ENCODE assay signal across 12 mouse cellular contexts in genomic region chr8:12755826-12756225, GRCm38 (mm10). TPM values are rescaled to one million over a fixed set of nuclear protein-coding genes. Genes with fewer than 3 reads are reported as not detected.
DNase-seq lines count a peak whose midpoint lies in the region; ATAC-seq and TF ChIP-seq lines count a peak whose summit lies in the region.
"Had no signal": no experiment of that assay in that cellular context is flagged by ENCODE, and none has a peak within 500 bp of the region (broad histone marks: within the 10 kb centered on the region; RNA-seq: fewer than 3 reads in every experiment).

No protein-coding gene starts in this region.

- peaks cover 26% of the 10 kb centered on the region; the same call in 1 of the 2 replicates for H3K27me3 ChIP-seq in forebrain, embryonic 10.5 days (ENCODE audit: poor library complexity, severe bottlenecking)
- H3K27me3 ChIP-seq in forebrain, postnatal 0 days (ENCODE audit: insufficient read depth, low read length): no peaks in the 10 kb centered on the region
- H3K27me3 ChIP-seq in hindbrain, postnatal 0 days (ENCODE audit: insufficient read depth, low read length): no peaks in the 10 kb centered on the region
- H3K27me3 ChIP-seq in hindbrain, embryonic 10.5 days (ENCODE audit: insufficient read depth, poor library complexity, severe bottlenecking): peaks cover 32% of the 10 kb centered on the region
- H3K27me3 ChIP-seq in lung, embryonic 16.5 days (ENCODE audit: control insufficient read depth, insufficient read depth, low read depth, low read length): no peaks in the 10 kb centered on the region
- no peaks in the 10 kb centered on the region for H3K27me3 ChIP-seq in embryonic facial prominence, embryonic 13.5 days

- DNase-seq in forebrain, embryonic 10.5 days (ENCODE audit: extremely low spot score, low spot score): no peak
- no peak for DNase-seq in forebrain, postnatal 0 days
- DNase-seq in hindbrain, postnatal 0 days (ENCODE audit: low spot score): no peak
- DNase-seq in hindbrain, embryonic 10.5 days (ENCODE audit: low spot score): no peak
- no peak for DNase-seq in lung, postnatal 4 days
- DNase-seq: adrenal gland, postnatal 25 days; gastrocnemius, postnatal 36 days; liver, postnatal 0 days; right cerebral cortex, postnatal 14 days had no signal

- H3K27ac ChIP-seq in forebrain, embryonic 10.5 days: peak overlapping the region; percentile 4; the same call in 1 of the 2 replicates
- no peak overlapping the region for H3K27ac ChIP-seq in forebrain, postnatal 0 days (ENCODE audit: low read depth, low read length)
- peak overlapping the region; percentile 72; the same call in 1 of the 2 replicates for H3K27ac ChIP-seq in hindbrain, postnatal 0 days
- H3K27ac ChIP-seq in hindbrain, embryonic 10.5 days: no peak overlapping the region
- peak overlapping the region; percentile 73 for H3K27ac ChIP-seq in lung, embryonic 16.5 days (ENCODE audit: low read length)
- peak overlapping the region; percentile 78 for H3K27ac ChIP-seq in embryonic facial prominence, embryonic 13.5 days

- no peak for TF ChIP-seq CTCF in forebrain, postnatal 0 days (IDR thresholded peaks at IDR 0.05; ENCODE audit: low read depth)
- no peak for TF ChIP-seq CTCF in hindbrain, postnatal 0 days (IDR thresholded peaks at IDR 0.05; ENCODE audit: low read depth)

- ATAC-seq in forebrain, postnatal 0 days: no peak
- ATAC-seq in hindbrain, postnatal 0 days: no peak
- no peak for ATAC-seq in lung, embryonic 16.5 days (ENCODE audit: low read depth)
- no peak for ATAC-seq in embryonic facial prominence, embryonic 13.5 days (ENCODE audit: insufficient number of reproducible peaks, insufficient read depth, low FRiP score, low TSS enrichment, low read depth)
- no peak for ATAC-seq in frontal cortex, adult (ENCODE audit: low TSS enrichment)

- peaks cover 35% of the 10 kb centered on the region for H3K4me1 ChIP-seq in forebrain, embryonic 10.5 days
- H3K4me1 ChIP-seq in forebrain, postnatal 0 days (ENCODE audit: insufficient read depth): 0 out of 2 replicates have a peak, but pooled peaks cover 9% of the 10 kb centered on the region
- H3K4me1 ChIP-seq in hindbrain, postnatal 0 days (ENCODE audit: insufficient read depth, low read length): peaks cover 3% of the 10 kb centered on the region; the same call in 1 of the 2 replicates
- peaks cover 25% of the 10 kb centered on the region for H3K4me1 ChIP-seq in hindbrain, embryonic 10.5 days (replicated peaks)
- H3K4me1 ChIP-seq in lung, embryonic 16.5 days (replicated peaks; ENCODE audit: control insufficient read depth, insufficient read depth, low read length): peaks cover 5% of the 10 kb centered on the region; the same call in 1 of the 2 replicates
- H3K4me1 ChIP-seq in embryonic facial prominence, embryonic 13.5 days: peaks cover 39% of the 10 kb centered on the region

- no peaks in the 10 kb centered on the region for H3K9me3 ChIP-seq in forebrain, embryonic 10.5 days
- H3K9me3 ChIP-seq in forebrain, postnatal 0 days (ENCODE audit: low read length): no peaks in the 10 kb centered on the region
- no peaks in the 10 kb centered on the region for H3K9me3 ChIP-seq in hindbrain, postnatal 0 days (ENCODE audit: low read length)
- H3K9me3 ChIP-seq in hindbrain, embryonic 10.5 days: no peaks in the 10 kb centered on the region
- no peaks in the 10 kb centered on the region for H3K9me3 ChIP-seq in lung, embryonic 16.5 days (ENCODE audit: control insufficient read depth, low read length)
- no peaks in the 10 kb centered on the region for H3K9me3 ChIP-seq in embryonic facial prominence, embryonic 13.5 days

- WGBS in forebrain, embryonic 10.5 days: 83% methylated on average over 5 of the region's 5 CpGs
- WGBS in forebrain, postnatal 0 days: 83% methylated on average over 5 of the region's 5 CpGs
- WGBS in hindbrain, postnatal 0 days: 88% methylated on average over 5 of the region's 5 CpGs
- WGBS in hindbrain, embryonic 10.5 days: 86% methylated on average over 5 of the region's 5 CpGs
- 83% methylated on average over 5 of the region's 5 CpGs for WGBS in lung, embryonic 16.5 days
- 86% methylated on average over 5 of the region's 5 CpGs for WGBS in embryonic facial prominence, embryonic 13.5 days

- no peak overlapping the region for H3K9ac ChIP-seq in forebrain, postnatal 0 days
- no peak overlapping the region for H3K9ac ChIP-seq in hindbrain, postnatal 0 days (replicated peaks; ENCODE audit: low read length)
- no peak overlapping the region for H3K9ac ChIP-seq in lung, embryonic 16.5 days (ENCODE audit: low read length)
- H3K9ac ChIP-seq in embryonic facial prominence, embryonic 13.5 days: no peak overlapping the region
- H3K9ac ChIP-seq: liver, postnatal 0 days had no signal

- H3K4me2 ChIP-seq in forebrain, postnatal 0 days (ENCODE audit: low read depth): no peak overlapping the region
- no peak overlapping the region for H3K4me2 ChIP-seq in hindbrain, postnatal 0 days (ENCODE audit: low read depth, low read length)
- H3K4me2 ChIP-seq in lung, embryonic 16.5 days (ENCODE audit: low read depth, low read length): no peak overlapping the region
- no peak overlapping the region for H3K4me2 ChIP-seq in embryonic facial prominence, embryonic 13.5 days

- H3K4me3 ChIP-seq in forebrain, embryonic 10.5 days: no peak overlapping the region
- H3K4me3 ChIP-seq in forebrain, postnatal 0 days (ENCODE audit: low read depth, low read length): no peak overlapping the region
- no peak overlapping the region for H3K4me3 ChIP-seq in hindbrain, postnatal 0 days (ENCODE audit: low read length)
- H3K4me3 ChIP-seq in hindbrain, embryonic 10.5 days: no peak overlapping the region
- H3K4me3 ChIP-seq in lung, embryonic 16.5 days (ENCODE audit: low read length): no peak overlapping the region
- no peak overlapping the region for H3K4me3 ChIP-seq in embryonic facial prominence, embryonic 13.5 days

- no peaks in the 10 kb centered on the region for H3K36me3 ChIP-seq in forebrain, embryonic 10.5 days (replicated peaks)
- no peaks in the 10 kb centered on the region for H3K36me3 ChIP-seq in forebrain, postnatal 0 days (ENCODE audit: insufficient read depth)
- no peaks in the 10 kb centered on the region for H3K36me3 ChIP-seq in hindbrain, postnatal 0 days (ENCODE audit: insufficient read depth, low read length)
- no peaks in the 10 kb centered on the region for H3K36me3 ChIP-seq in hindbrain, embryonic 10.5 days
- no peaks in the 10 kb centered on the region for H3K36me3 ChIP-seq in lung, embryonic 16.5 days (ENCODE audit: control insufficient read depth, insufficient read depth, low read length)
- no peaks in the 10 kb centered on the region for H3K36me3 ChIP-seq in embryonic facial prominence, embryonic 13.5 days

RNA-seq across cellular contexts. Expression of gene Atp11a, which starts 1.0 kb away (rescaled TPM):
- 9.2 and 9.6 TPM in 2 replicates for polyA plus RNA-seq in forebrain, embryonic 10.5 days (2016; fragmentation: Nextera tagmentation; extraction: Ambion mirVana)
- 26.1 and 36.1 TPM in 2 replicates for total RNA-seq in forebrain, postnatal 0 days (2014; rRNA removed)
- polyA plus RNA-seq in forebrain, postnatal 0 days (2015; fragmentation: Nextera tagmentation; extraction: Ambion mirVana): 7.2 and 10.5 TPM in 2 replicates
- 35.2 and 48.8 TPM in 2 replicates for total RNA-seq in hindbrain, postnatal 0 days (2014; rRNA removed)
- polyA plus RNA-seq in hindbrain, postnatal 0 days (2015; fragmentation: Nextera tagmentation; extraction: Ambion mirVana): 12.5 and 12.9 TPM in 2 replicates
- 8.5 and 8.8 TPM in 2 replicates for polyA plus RNA-seq in hindbrain, embryonic 10.5 days (2016; fragmentation: Nextera tagmentation; extraction: Ambion mirVana)
- polyA plus RNA-seq in lung, embryonic 16.5 days (2015; fragmentation: Nextera tagmentation; extraction: Ambion mirVana): 15.7 and 19.3 TPM in 2 replicates
- 17.3 and 24.8 TPM in 2 replicates for polyA plus RNA-seq in embryonic facial prominence, embryonic 13.5 days (2015; fragmentation: Nextera tagmentation; extraction: Ambion mirVana)

Comparison
In these comparisons a context has a peak if more than half of its experiments do, and no peak if none do; other contexts are left out.
1. H3K27ac ChIP-seq: peak in forebrain, embryonic 10.5 days (single experiment), hindbrain, postnatal 0 days (single experiment), lung, embryonic 16.5 days (single experiment) and embryonic facial prominence, embryonic 13.5 days (single experiment); none in forebrain, postnatal 0 days (single experiment) and hindbrain, embryonic 10.5 days (single experiment).